Mouse (Mus musculus): ENCODE measurements around the gene Hook1.

GRCm38 (mm10) chr4:96016875-96017274 is 49.8 kb downstream of the Hook1 start:
- TF ChIP-seq CTCF (IDR thresholded peaks at IDR 0.05; ENCODE audit: low read depth, low read length) (no peak), POLR2A (IDR thresholded peaks at IDR 0.05; ENCODE audit: insufficient read depth, low read length) (no peak), EP300 (IDR thresholded peaks at IDR 0.05; ENCODE audit: insufficient read depth, low read depth, low read length) (no peak)

Data from ES-Bruce4 (cell line).